Mouse (Mus musculus) c-Kit-positive CD71-positive TER-119-positive erythroid progenitor cells, embryonic 14.5 days (primary cell): Measurements from ENCODE around the gene Cdk17.

Experiments used
- DNase-seq: peaks from one replicate; pipeline ENCODE4 v3.0.0-alpha.2; 2013; ENCODE audit warnings: low spot score

Cdk17 gene

GRCm38 (mm10) chr10:93263431-93263830 lies 102.8 kb downstream of the Cdk17 start:
- DNase-seq = no peak

GRCm38 (mm10) chr10:93264001-93264400 lies 103.3 kb downstream of the Cdk17 start:
- no peak for DNase-seq

- no peak for DNase-seq
Observed at GRCm38 (mm10) chr10:93265833-93266232, 105.2 kb downstream of the Cdk17 start.

- DNase-seq = no peak
Observed at GRCm38 (mm10) chr10:93266521-93266920, 105.8 kb downstream of the Cdk17 start.

- DNase-seq = no peak
Observed at GRCm38 (mm10) chr10:93267509-93267908, 106.8 kb downstream of the Cdk17 start.

GRCm38 (mm10) chr10:93268339-93268738 lies 107.7 kb downstream of the Cdk17 start:
- no peak for DNase-seq

DNA sequence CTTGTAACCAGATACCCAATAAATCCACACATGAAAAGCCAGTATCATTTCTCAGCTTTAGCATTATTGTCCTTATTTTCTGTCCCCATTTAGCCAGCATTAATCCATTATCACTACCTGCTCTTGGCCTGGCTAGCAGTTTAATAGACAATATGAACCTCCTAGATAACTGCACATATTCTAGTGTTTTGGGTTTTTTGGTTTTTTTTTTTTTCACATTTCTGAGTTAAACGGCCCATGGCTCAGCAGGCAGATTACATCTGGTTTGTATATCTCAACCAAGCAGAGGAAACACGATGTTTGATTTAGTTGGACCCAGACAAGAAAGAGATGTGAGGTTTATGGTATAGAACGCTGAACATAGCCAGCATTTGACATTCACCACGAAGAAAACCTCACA lies 109.1 kb downstream of the Cdk17 start:
- no peak for DNase-seq

GRCm38 (mm10) chr10:93270889-93271460 lies 110.3 kb downstream of the Cdk17 start:
- DNase-seq = no peak

DNA sequence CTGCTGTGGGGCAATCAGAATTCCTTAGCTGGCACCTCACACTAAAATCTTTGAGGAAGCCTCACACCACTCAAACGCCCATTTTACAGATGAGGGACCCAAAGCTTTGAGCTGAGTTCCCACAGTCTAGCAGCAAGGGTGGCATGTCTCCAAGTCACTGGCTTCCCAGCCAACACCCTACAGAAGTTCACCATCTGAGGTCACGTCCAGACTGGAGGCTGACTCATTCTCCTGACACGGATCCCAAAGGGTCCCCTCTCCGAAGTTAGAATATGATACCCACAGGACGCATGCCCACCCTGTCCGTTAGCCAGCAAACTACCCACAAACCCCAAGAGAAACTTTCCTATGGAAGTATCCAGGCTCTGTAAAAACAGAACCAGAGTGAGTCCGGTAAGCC lies 111.2 kb downstream of the Cdk17 start:
- no peak for DNase-seq

DNA sequence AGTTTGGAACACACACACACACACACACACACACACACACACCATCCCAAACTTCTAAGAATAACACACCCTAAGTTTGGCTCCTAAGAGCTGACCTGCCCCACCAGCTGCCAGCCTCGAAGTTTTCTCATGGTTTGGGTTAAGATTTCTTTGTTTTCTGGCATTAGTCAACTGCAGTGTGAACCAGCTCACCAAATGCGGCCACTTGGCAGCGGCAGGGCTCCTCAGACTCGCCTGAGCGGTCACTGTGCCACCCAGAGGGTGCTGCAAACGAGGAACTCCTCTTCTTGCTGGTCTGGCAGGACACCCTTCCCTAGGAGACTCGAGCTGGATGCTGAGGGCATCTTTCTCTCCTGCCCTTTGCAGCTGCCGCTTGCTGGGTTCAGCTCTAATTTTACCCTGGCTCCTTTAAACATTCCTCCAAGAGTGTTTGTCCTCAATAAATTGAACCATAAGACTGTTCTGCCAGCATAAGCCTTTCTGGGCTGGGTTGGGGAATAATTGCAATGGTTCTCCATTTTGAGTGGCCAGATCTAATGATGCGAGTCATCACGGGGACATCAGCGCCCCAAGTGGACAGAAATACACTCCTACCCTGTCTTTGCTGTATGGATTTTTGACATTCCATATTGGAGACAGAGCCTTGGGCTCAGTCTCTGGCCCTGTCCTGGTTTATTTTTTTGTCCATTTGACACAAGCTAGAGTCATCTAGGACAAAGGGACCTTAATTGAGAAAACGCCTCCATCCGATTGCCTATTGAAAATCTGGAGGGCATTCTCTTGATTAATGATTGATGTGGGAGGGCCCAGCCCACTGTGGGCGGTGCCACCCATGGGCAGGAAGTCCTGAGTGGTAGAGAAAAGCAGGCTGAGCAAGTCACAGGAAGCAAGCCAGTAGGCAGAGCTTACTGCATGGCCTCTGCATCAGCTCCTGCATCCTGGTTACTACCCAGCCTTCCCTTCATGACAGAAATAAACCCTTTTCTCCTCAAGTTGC lies 112.6 kb downstream of the Cdk17 start:
- no peak for DNase-seq

GRCm38 (mm10) chr10:93274277-93274696 lies 113.6 kb downstream of the Cdk17 start:
- DNase-seq = no peak

GRCm38 (mm10) chr10:93275212-93276136 lies 114.8 kb downstream of the Cdk17 start:
- DNase-seq = no peak

- no peak for DNase-seq
Observed at GRCm38 (mm10) chr10:93276349-93276763, 115.7 kb downstream of the Cdk17 start.

- DNase-seq = no peak
Observed at GRCm38 (mm10) chr10:93276857-93277256, 116.2 kb downstream of the Cdk17 start.

GRCm38 (mm10) chr10:93278361-93278760 lies 117.7 kb downstream of the Cdk17 start:
- DNase-seq = no peak

DNA sequence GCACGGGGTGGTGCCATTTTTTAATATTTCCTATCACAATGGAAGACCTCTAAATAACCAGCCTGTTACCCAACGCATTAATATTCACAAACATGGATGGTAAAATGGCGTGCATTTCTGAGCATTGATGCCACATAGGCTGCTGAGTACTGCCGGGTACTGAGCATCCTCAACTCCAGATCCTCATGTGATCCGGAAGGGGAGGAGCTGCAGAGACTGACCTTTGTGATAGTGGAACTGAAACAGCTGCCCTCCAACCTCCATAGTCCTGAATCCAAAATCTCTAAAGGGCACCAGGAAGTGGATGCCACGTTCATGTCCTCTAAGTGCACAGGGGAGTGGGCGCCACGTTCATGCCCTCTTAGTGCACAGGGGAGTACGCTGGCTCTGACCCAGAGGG lies 118.4 kb downstream of the Cdk17 start:
- DNase-seq = no peak

GRCm38 (mm10) chr10:93280586-93280985 lies 119.9 kb downstream of the Cdk17 start:
- no peak for DNase-seq

DNA sequence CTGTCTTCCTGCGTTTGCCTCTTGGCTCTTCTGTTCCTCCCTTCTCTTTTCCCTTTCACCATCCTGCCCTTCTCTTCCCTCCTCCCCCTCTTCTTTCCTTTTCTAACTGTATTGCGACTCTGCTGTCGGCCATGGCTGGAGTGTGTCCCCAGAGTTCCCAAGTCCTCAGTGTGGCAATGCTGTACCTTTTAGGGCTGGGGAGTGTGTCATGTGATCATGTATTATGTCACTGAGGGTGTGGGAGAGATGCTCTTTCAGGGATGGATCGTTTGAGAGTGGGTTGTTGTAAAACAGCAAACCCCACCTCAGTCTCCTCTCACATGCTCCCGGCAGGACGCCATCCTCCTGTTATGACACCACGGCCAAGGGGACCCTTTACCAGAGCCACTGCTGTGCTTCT lies 120.4 kb downstream of the Cdk17 start:
- no peak for DNase-seq

- DNase-seq = no peak
Observed at GRCm38 (mm10) chr10:93282526-93282964, 121.9 kb downstream of the Cdk17 start.

DNA sequence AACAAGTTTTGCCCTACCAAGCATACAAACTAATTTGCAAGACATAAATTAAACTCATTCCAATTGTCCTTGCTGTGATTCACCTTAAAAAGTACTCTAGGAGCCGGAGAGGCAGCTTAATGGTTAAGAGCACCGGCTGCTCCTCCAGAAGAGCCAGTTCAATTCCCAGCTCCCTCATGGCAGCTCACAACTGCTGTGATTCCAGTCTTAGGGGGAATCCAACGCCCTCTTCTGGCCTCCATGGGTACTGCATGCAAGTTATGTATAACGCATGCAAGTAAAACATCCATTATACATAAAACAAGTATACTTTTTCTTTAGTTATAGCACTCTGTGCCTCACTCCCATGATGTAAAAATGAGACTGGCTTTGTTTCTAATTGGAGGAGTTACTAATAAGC lies 122.6 kb downstream of the Cdk17 start:
- DNase-seq = peak; percentile 11

- no peak for DNase-seq
Observed at GRCm38 (mm10) chr10:93285489-93285888, 124.8 kb downstream of the Cdk17 start.

DNA sequence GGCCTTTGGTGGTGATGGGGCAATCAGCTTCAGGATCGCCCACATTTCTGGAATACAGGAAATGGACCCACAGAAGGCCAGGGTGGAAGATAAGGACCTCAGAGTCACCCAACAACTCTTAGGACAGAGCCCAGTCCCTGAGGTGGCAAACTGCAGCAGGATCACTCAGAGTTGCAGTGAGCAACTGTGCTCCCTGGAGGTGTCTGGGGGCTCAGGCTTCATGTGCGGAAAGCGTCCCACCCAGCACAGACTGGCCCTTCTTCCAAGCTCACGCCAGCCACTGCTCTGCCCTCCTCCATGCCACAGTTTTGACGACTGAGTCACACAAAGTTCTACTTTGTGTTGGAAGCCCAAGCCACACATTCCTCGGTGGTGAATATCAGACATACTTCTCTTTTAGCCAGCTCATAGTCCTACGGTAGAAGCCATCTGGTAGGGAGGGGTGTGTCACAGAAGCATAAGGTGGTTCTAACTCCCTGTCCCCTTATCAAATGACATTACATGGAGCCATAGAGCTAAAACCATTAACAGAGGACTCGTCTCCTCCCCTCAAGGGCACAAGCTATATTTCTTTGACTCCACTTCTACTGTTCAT lies 127.0 kb downstream of the Cdk17 start:
- no peak for DNase-seq
